Mouse (Mus musculus): ENCODE data around the gene Sfrp5. TPM values are rescaled to one million over a fixed set of nuclear protein-coding genes. Genes with fewer than 3 reads are reported as not detected.

The Sfrp5 gene
- polyA plus RNA-seq, 1 experiment from 2014 or later = 5.7 TPM

GRCm38 (mm10) chr19:42209976-42210375 is 7.9 kb upstream of the Sfrp5 start:
- 47% methylated on average over 6 of the region's 6 CpGs for WGBS (ENCODE audit: insufficient replicate concordance)
- Histone ChIP-seq H3K27ac (ENCODE audit: low read depth, low read length) (no peak overlapping the region), H3K4me3 (ENCODE audit: low read depth, low read length) (no peak overlapping the region)

GRCm38 (mm10) chr19:42209485-42209884 is 7.4 kb upstream of the Sfrp5 start:
- H3K9me3 ChIP-seq (replicated peaks; ENCODE audit: control insufficient read depth, low read length) = no peaks in the 10 kb centered on the region
- 62% methylated on average over 7 of the region's 7 CpGs for WGBS (ENCODE audit: insufficient replicate concordance)
- no peak overlapping the region for H3K4me3 ChIP-seq (ENCODE audit: low read depth, low read length)
- no peak for ATAC-seq (replicated peaks; ENCODE audit: insufficient number of reproducible peaks, low FRiP score, low TSS enrichment)
- no peak overlapping the region for H3K9ac ChIP-seq (ENCODE audit: low read depth, low read length)
- peaks cover 23% of the 10 kb centered on the region; the same call in 1 of the 2 replicates for H3K27me3 ChIP-seq (ENCODE audit: control insufficient read depth, insufficient read depth, low read length)
- H3K36me3 ChIP-seq (ENCODE audit: control insufficient read depth, insufficient read depth, low read length) = no peaks in the 10 kb centered on the region
- H3K27ac ChIP-seq (ENCODE audit: low read depth, low read length) = no peak overlapping the region
- 0 out of 2 replicates have a peak, but pooled peaks cover 8% of the 10 kb centered on the region for H3K4me1 ChIP-seq (ENCODE audit: control insufficient read depth, insufficient read depth, low read length)
- no peak overlapping the region for H3K4me2 ChIP-seq

More at GRCm38 (mm10) chr19:42209976-42210375, 7.9 kb upstream of the Sfrp5 start:
- Histone ChIP-seq H3K36me3 (ENCODE audit: control insufficient read depth, insufficient read depth, low read length) (no peaks in the 10 kb centered on the region), H3K27me3 (ENCODE audit: control insufficient read depth, insufficient read depth, low read length) (peaks cover 23% of the 10 kb centered on the region; the same call in 1 of the 2 replicates), H3K9me3 (replicated peaks; ENCODE audit: control insufficient read depth, low read length) (no peaks in the 10 kb centered on the region), H3K9ac (ENCODE audit: low read depth, low read length) (no peak overlapping the region), H3K4me2 (no peak overlapping the region), H3K4me1 (ENCODE audit: control insufficient read depth, insufficient read depth, low read length) (0 out of 2 replicates have a peak, but pooled peaks cover 8% of the 10 kb centered on the region)
- no peak for ATAC-seq (replicated peaks; ENCODE audit: insufficient number of reproducible peaks, low FRiP score, low TSS enrichment)

- no peak for ATAC-seq (replicated peaks; ENCODE audit: insufficient number of reproducible peaks, low FRiP score, low TSS enrichment)
- H3K4me3 ChIP-seq (ENCODE audit: low read depth, low read length) = no peak overlapping the region
- no peak overlapping the region for H3K27ac ChIP-seq (ENCODE audit: low read depth, low read length)
- peaks cover 55% of the 10 kb centered on the region for H3K27me3 ChIP-seq (ENCODE audit: control insufficient read depth, insufficient read depth, low read length)
- no peaks in the 10 kb centered on the region for H3K36me3 ChIP-seq (ENCODE audit: control insufficient read depth, insufficient read depth, low read length)
- 82% methylated on average over 8 of the region's 8 CpGs for WGBS (ENCODE audit: insufficient replicate concordance)
- H3K4me1 ChIP-seq (ENCODE audit: control insufficient read depth, insufficient read depth, low read length) = peaks cover 9% of the 10 kb centered on the region
- no peak overlapping the region for H3K4me2 ChIP-seq
- no peaks in the 10 kb centered on the region for H3K9me3 ChIP-seq (replicated peaks; ENCODE audit: control insufficient read depth, low read length)
- no peak overlapping the region for H3K9ac ChIP-seq (ENCODE audit: low read depth, low read length)
Observed at GRCm38 (mm10) chr19:42205201-42205600, 3.1 kb upstream of the Sfrp5 start.

GRCm38 (mm10) chr19:42204306-42204705 is 2.3 kb upstream of the Sfrp5 start:
- no peak overlapping the region for H3K9ac ChIP-seq (ENCODE audit: low read depth, low read length)
- WGBS (ENCODE audit: insufficient replicate concordance) = 69% methylated on average over 4 of the region's 4 CpGs
- no peak overlapping the region for H3K27ac ChIP-seq (ENCODE audit: low read depth, low read length)
- H3K4me3 ChIP-seq (ENCODE audit: low read depth, low read length) = no peak overlapping the region
- H3K4me1 ChIP-seq (ENCODE audit: control insufficient read depth, insufficient read depth, low read length) = peaks cover 9% of the 10 kb centered on the region
- peaks cover 57% of the 10 kb centered on the region for H3K27me3 ChIP-seq (ENCODE audit: control insufficient read depth, insufficient read depth, low read length)
- H3K36me3 ChIP-seq (ENCODE audit: control insufficient read depth, insufficient read depth, low read length) = no peaks in the 10 kb centered on the region
- no peak overlapping the region for H3K4me2 ChIP-seq
- ATAC-seq (replicated peaks; ENCODE audit: insufficient number of reproducible peaks, low FRiP score, low TSS enrichment) = no peak
- no peaks in the 10 kb centered on the region for H3K9me3 ChIP-seq (replicated peaks; ENCODE audit: control insufficient read depth, low read length)

GRCm38 (mm10) chr19:42202467-42202866 is 415 bp upstream of the Sfrp5 start:
- WGBS (ENCODE audit: insufficient replicate concordance) = 24% methylated on average over 8 of the region's 8 CpGs
- no peaks in the 10 kb centered on the region for H3K9me3 ChIP-seq (replicated peaks; ENCODE audit: control insufficient read depth, low read length)
- H3K4me2 ChIP-seq = peak overlapping the region; percentile 65
- peak overlapping the region; percentile 35 for H3K4me3 ChIP-seq (ENCODE audit: low read depth, low read length)
- H3K27ac ChIP-seq (ENCODE audit: low read depth, low read length) = no peak overlapping the region
- H3K27me3 ChIP-seq (ENCODE audit: control insufficient read depth, insufficient read depth, low read length) = peaks cover 65% of the 10 kb centered on the region
- no peaks in the 10 kb centered on the region for H3K36me3 ChIP-seq (ENCODE audit: control insufficient read depth, insufficient read depth, low read length)
- no peak overlapping the region for H3K9ac ChIP-seq (ENCODE audit: low read depth, low read length)
- no peak for ATAC-seq (replicated peaks; ENCODE audit: insufficient number of reproducible peaks, low FRiP score, low TSS enrichment)
- H3K4me1 ChIP-seq (ENCODE audit: control insufficient read depth, insufficient read depth, low read length) = peaks cover 9% of the 10 kb centered on the region

GRCm38 (mm10) chr19:42198026-42198425 is 4.0 kb downstream of the Sfrp5 start:
- no peak overlapping the region for H3K9ac ChIP-seq (ENCODE audit: low read depth, low read length)
- ATAC-seq (replicated peaks; ENCODE audit: insufficient number of reproducible peaks, low FRiP score, low TSS enrichment) = no peak
- no peaks in the 10 kb centered on the region for H3K36me3 ChIP-seq (ENCODE audit: control insufficient read depth, insufficient read depth, low read length)
- peaks cover 11% of the 10 kb centered on the region for H3K4me1 ChIP-seq (ENCODE audit: control insufficient read depth, insufficient read depth, low read length)
- no peaks in the 10 kb centered on the region for H3K9me3 ChIP-seq (replicated peaks; ENCODE audit: control insufficient read depth, low read length)
- peaks cover 47% of the 10 kb centered on the region for H3K27me3 ChIP-seq (ENCODE audit: control insufficient read depth, insufficient read depth, low read length)
- no peak overlapping the region for H3K4me2 ChIP-seq
- no peak overlapping the region for H3K4me3 ChIP-seq (ENCODE audit: low read depth, low read length)
- no peak overlapping the region for H3K27ac ChIP-seq (ENCODE audit: low read depth, low read length)
- WGBS (ENCODE audit: insufficient replicate concordance) = 45% methylated on average over 11 of the region's 11 CpGs

- 70% methylated on average over 4 of the region's 4 CpGs for WGBS (ENCODE audit: insufficient replicate concordance)
- no peaks in the 10 kb centered on the region; the same call in 1 of the 2 replicates for H3K36me3 ChIP-seq (ENCODE audit: control insufficient read depth, insufficient read depth, low read length)
- H3K4me3 ChIP-seq (ENCODE audit: low read depth, low read length) = no peak overlapping the region
- no peaks in the 10 kb centered on the region for H3K9me3 ChIP-seq (replicated peaks; ENCODE audit: control insufficient read depth, low read length)
- H3K9ac ChIP-seq (ENCODE audit: low read depth, low read length) = no peak overlapping the region
- no peak overlapping the region for H3K27ac ChIP-seq (ENCODE audit: low read depth, low read length)
- peaks cover 38% of the 10 kb centered on the region for H3K27me3 ChIP-seq (ENCODE audit: control insufficient read depth, insufficient read depth, low read length)
- peaks cover 7% of the 10 kb centered on the region for H3K4me1 ChIP-seq (ENCODE audit: control insufficient read depth, insufficient read depth, low read length)
- no peak overlapping the region for H3K4me2 ChIP-seq
- no peak for ATAC-seq (replicated peaks; ENCODE audit: insufficient number of reproducible peaks, low FRiP score, low TSS enrichment)
Observed at GRCm38 (mm10) chr19:42197066-42197465, 5.0 kb downstream of the Sfrp5 start.

- peaks cover 31% of the 10 kb centered on the region for H3K27me3 ChIP-seq (ENCODE audit: control insufficient read depth, insufficient read depth, low read length)
- no peaks in the 10 kb centered on the region for H3K9me3 ChIP-seq (replicated peaks; ENCODE audit: control insufficient read depth, low read length)
- H3K9ac ChIP-seq (ENCODE audit: low read depth, low read length) = no peak overlapping the region
- peaks cover 2% of the 10 kb centered on the region; the same call in 1 of the 2 replicates for H3K4me1 ChIP-seq (ENCODE audit: control insufficient read depth, insufficient read depth, low read length)
- H3K4me2 ChIP-seq = no peak overlapping the region
- WGBS (ENCODE audit: insufficient replicate concordance) = 86% methylated on average over 4 of the region's 4 CpGs
- H3K4me3 ChIP-seq (ENCODE audit: low read depth, low read length) = no peak overlapping the region
- no peak for ATAC-seq (replicated peaks; ENCODE audit: insufficient number of reproducible peaks, low FRiP score, low TSS enrichment)
- H3K36me3 ChIP-seq (ENCODE audit: control insufficient read depth, insufficient read depth, low read length) = peaks cover 4% of the 10 kb centered on the region; the same call in 1 of the 2 replicates
- no peak overlapping the region for H3K27ac ChIP-seq (ENCODE audit: low read depth, low read length)
Observed at GRCm38 (mm10) chr19:42196378-42196777, 5.7 kb downstream of the Sfrp5 start.

GRCm38 (mm10) chr19:42193311-42193710 is 8.7 kb downstream of the Sfrp5 start:
- 0 out of 2 replicates have a peak, but pooled peaks cover 2% of the 10 kb centered on the region for H3K4me1 ChIP-seq (ENCODE audit: control insufficient read depth, insufficient read depth, low read length)
- ATAC-seq (replicated peaks; ENCODE audit: insufficient number of reproducible peaks, low FRiP score, low TSS enrichment) = no peak
- no peak overlapping the region for H3K4me2 ChIP-seq
- no peak overlapping the region for H3K4me3 ChIP-seq (ENCODE audit: low read depth, low read length)
- peaks cover 1% of the 10 kb centered on the region for H3K27me3 ChIP-seq (ENCODE audit: control insufficient read depth, insufficient read depth, low read length)
- no peak overlapping the region for H3K27ac ChIP-seq (ENCODE audit: low read depth, low read length)
- no peak overlapping the region for H3K9ac ChIP-seq (ENCODE audit: low read depth, low read length)
- no peaks in the 10 kb centered on the region for H3K9me3 ChIP-seq (replicated peaks; ENCODE audit: control insufficient read depth, low read length)
- peaks cover 4% of the 10 kb centered on the region; the same call in 1 of the 2 replicates for H3K36me3 ChIP-seq (ENCODE audit: control insufficient read depth, insufficient read depth, low read length)
- WGBS (ENCODE audit: insufficient replicate concordance) = 60% methylated on average over 2 of the region's 2 CpGs
